Mouse (Mus musculus) embryo, embryonic 10 days (tissue): ENCODE measurements around the gene Fam166a.

Experiments
- DNase-seq: peaks from one replicate; pipeline ENCODE4 v3.0.0-alpha.2; 2015; ENCODE audit warnings: low spot score

The Fam166a gene

GRCm38 (mm10) chr2:25223681-25224491 is 5.3 kb downstream of the Fam166a start:
- peak; percentile 76 for DNase-seq

GRCm38 (mm10) chr2:25224492-25224765 is 5.9 kb downstream of the Fam166a start, which contains the start of gene Tubb4b:
TSS of gene Tubb4b (minus strand) at chr2:25224702.
- no peak for DNase-seq

- DNase-seq: peak; percentile 99
Measured at GRCm38 (mm10) chr2:25224766-25225752, 6.5 kb downstream of the Fam166a start.

- DNase-seq: no peak
Measured at GRCm38 (mm10) chr2:25225811-25226379, 7.3 kb downstream of the Fam166a start.

- no peak for DNase-seq
Measured at GRCm38 (mm10) chr2:25226864-25227263, 8.3 kb downstream of the Fam166a start.

- DNase-seq: no peak
Measured at GRCm38 (mm10) chr2:25227406-25227805, 8.9 kb downstream of the Fam166a start.

- peak; percentile 91 for DNase-seq
Measured at GRCm38 (mm10) chr2:25228431-25228889, 9.9 kb downstream of the Fam166a start.

- DNase-seq: no peak
Measured at GRCm38 (mm10) chr2:25228995-25229530, 10.5 kb downstream of the Fam166a start.

- DNase-seq: no peak
Measured at GRCm38 (mm10) chr2:25229582-25229981, 11.0 kb downstream of the Fam166a start.

GRCm38 (mm10) chr2:25230581-25230980 is 12.0 kb downstream of the Fam166a start:
- no peak for DNase-seq

GRCm38 (mm10) chr2:25231038-25231437 is 12.5 kb downstream of the Fam166a start:
- no peak for DNase-seq

GRCm38 (mm10) chr2:25233421-25233820 is 14.9 kb downstream of the Fam166a start:
- no peak for DNase-seq

GRCm38 (mm10) chr2:25234050-25234449 is 15.5 kb downstream of the Fam166a start, which contains the start of gene Slc34a3:
TSS of gene Slc34a3 (minus strand) at chr2:25234364.
- no peak for DNase-seq

GRCm38 (mm10) chr2:25234551-25235220 is 16.1 kb downstream of the Fam166a start:
- no peak for DNase-seq

- DNase-seq: peak; percentile 17
Measured at GRCm38 (mm10) chr2:25236614-25237013, 18.1 kb downstream of the Fam166a start, which contains the start of gene Rnf224. TSS of gene Rnf224 (minus strand) at chr2:25236787.

GRCm38 (mm10) chr2:25237522-25237921 is 19.0 kb downstream of the Fam166a start:
- DNase-seq: no peak

- no peak for DNase-seq
Measured at GRCm38 (mm10) chr2:25238106-25238505, 19.6 kb downstream of the Fam166a start.

GRCm38 (mm10) chr2:25239766-25240165 is 21.2 kb downstream of the Fam166a start:
- no peak for DNase-seq

GRCm38 (mm10) chr2:25240310-25240709 is 21.8 kb downstream of the Fam166a start:
- DNase-seq: no peak

GRCm38 (mm10) chr2:25240723-25241437 is 22.3 kb downstream of the Fam166a start:
- peak; percentile 86 for DNase-seq

GRCm38 (mm10) chr2:25241438-25241775 is 22.9 kb downstream of the Fam166a start:
- no peak for DNase-seq
